Mouse (Mus musculus) bone marrow macrophage, adult 2 months (primary cell): ENCODE data around the gene Dapk3.

Source experiments
- CTCF ChIP-seq: IDR thresholded peaks from 2 replicates; pipeline ENCODE4 v1.5.1; 2012; ENCODE audit warnings: low read depth, mild to moderate bottlenecking, low read length, moderate library complexity
- POLR2A ChIP-seq: IDR thresholded peaks from 2 replicates; pipeline ENCODE4 v1.6.1; 2012; ENCODE audit warnings: mild to moderate bottlenecking, low read depth, low read length, borderline replicate concordance

- no peak for TF ChIP-seq POLR2A
- no peak for TF ChIP-seq CTCF
Observed at GRCm38 (mm10) chr10:81216260-81216659, 33.5 kb downstream of the Dapk3 start.
